Mouse (Mus musculus): Measurements from ENCODE around the gene Macrod2.

GRCm38 (mm10) chr2:140853538-140853937 is 458.4 kb downstream of the Macrod2 start:
- no peak for TF ChIP-seq CTCF (IDR thresholded peaks at IDR 0.05; ENCODE audit: low read depth)
- TF ChIP-seq EP300 (IDR thresholded peaks at IDR 0.05; ENCODE audit: low read depth): no peak
